Mouse (Mus musculus) heart, embryonic 15.5 days (tissue): ENCODE measurements around the gene Mb21d2. TPM values are rescaled to one million over a fixed set of nuclear protein-coding genes. Genes with fewer than 3 reads are reported as not detected.
A peak's percentile ranks its signal among the peaks of the same experiment; 100 is the strongest.

Source experiments
- ATAC-seq: fragments of 200-750 bp; cut with Nextera tagmentation; replicated peaks from 2 replicates; pipeline ENCODE4 v1.8.0; 2017; ENCODE audit warnings: low read depth, moderate TSS enrichment; ENCODE audit not compliant: insufficient number of reproducible peaks, insufficient read depth, low FRiP score
- H3K27ac ChIP-seq: fragments of 300-500 bp; sonication (generic); 2 replicates; pipeline ENCODE4 v1.5.1; 2015; ENCODE audit warnings: mild to moderate bottlenecking, inconsistent platforms
- H3K27me3 ChIP-seq: fragments of 300-500 bp; sonication (generic); 2 replicates; pipeline ENCODE4 v1.6.1; 2015; ENCODE audit warnings: inconsistent platforms
- H3K36me3 ChIP-seq: fragments of 300-500 bp; sonication (generic); 2 replicates; pipeline ENCODE4 v1.6.1; 2015; ENCODE audit warnings: mild to moderate bottlenecking, inconsistent platforms
- H3K4me1 ChIP-seq: fragments of 300-500 bp; sonication (generic); replicated peaks from 2 replicates; pipeline ENCODE4 v1.6.1; 2015; ENCODE audit warnings: inconsistent platforms
- H3K4me2 ChIP-seq: fragments of 300-500 bp; sonication (generic); 2 replicates; pipeline ENCODE4 v1.6.1; 2015; ENCODE audit warnings: inconsistent platforms, mild to moderate bottlenecking, moderate library complexity
- H3K4me3 ChIP-seq: fragments of 300-500 bp; sonication (generic); 2 replicates; pipeline ENCODE4 v1.5.1; 2015; ENCODE audit warnings: mild to moderate bottlenecking, inconsistent platforms
- H3K9ac ChIP-seq: fragments of 300-500 bp; sonication (generic); 2 replicates; pipeline ENCODE4 v1.6.1; 2015; ENCODE audit warnings: mild to moderate bottlenecking, inconsistent platforms
- H3K9me3 ChIP-seq: fragments of 300-500 bp; sonication (generic); replicated peaks from 2 replicates; pipeline ENCODE4 v1.6.1; 2016; ENCODE audit warnings: inconsistent platforms
- WGBS: fragments of 180-500 bp; shearing (Covaris S2); methylation state at CpG from one replicate; pipeline ENCODE4 v1.1.7; 2015; ENCODE audit warnings: mixed read lengths; 5-methylcytosine and 5-hydroxymethylcytosine counted together
- polyA plus RNA-seq: library from polyadenylated mRNA; unstranded; fragments of >200 nt; fragmentation: Nextera tagmentation; extraction: Ambion mirVana; gene quantifications from 2 replicates; pipeline ENCODE4 v1.2.1, GENCODE M21; 2015

Gene Mb21d2
- polyA plus RNA-seq, 1 experiment from 2014 or later = 3.2 TPM

DNA sequence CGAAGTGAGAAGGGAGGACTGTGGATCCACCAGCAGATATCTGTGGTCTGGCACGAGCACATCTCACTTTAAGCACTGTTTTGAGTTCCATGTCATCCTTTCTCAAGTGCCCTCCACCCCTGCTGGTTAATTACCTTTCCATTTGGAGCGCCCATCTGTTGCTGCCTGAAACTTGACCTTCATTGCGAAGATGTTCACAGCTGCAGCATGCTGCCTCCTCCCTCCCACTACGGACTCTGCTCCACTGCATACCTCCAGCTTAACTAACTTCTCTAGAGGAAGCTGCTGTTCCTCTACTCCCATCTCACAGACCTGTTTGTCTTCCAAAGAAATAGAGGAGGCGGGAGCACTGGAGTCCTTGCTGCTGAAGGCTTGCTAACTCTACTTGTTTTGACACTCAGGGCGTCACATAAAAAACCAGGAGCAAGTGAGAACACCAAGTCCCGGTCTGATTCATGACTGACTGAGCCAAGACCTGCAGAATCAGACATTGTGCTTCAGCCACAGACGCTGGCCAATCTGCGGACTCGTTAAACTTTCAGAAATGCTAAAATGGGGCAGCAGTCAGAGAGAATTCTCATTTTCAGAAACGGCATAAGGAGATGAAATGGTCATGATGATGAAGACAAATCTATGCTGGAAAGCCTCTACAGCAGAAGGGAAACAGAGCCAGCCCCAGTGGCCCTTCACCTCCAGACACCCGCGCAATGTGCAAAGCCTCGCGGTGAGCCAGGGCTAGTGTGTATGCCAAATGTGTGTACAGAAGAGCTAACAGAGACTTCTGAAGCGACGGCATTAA lies 71.1 kb downstream of the Mb21d2 start:
- no peak for ATAC-seq
- WGBS = 58% methylated on average over 18 of the region's 18 CpGs

DNA sequence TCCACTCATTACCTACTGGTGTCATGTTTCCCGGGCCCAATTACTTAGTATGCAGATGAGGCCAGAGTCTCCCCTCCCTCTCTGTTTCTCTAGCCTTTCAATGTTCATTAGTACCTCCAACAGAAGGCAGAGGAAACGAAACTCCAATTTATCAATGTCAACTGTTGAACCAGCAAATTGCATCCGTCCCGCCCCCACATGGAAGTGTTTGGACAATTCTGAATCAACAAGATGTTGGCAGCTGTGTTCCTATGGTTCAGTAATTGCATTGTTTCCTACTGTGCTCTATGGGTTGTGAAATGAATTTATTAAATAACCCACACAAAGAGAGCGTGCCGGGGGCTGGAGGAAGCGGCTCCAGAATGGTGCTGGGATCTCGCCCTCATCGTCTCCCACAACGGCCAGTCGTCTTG lies 78.1 kb downstream of the Mb21d2 start:
- H3K4me2 ChIP-seq = peak overlapping the region; percentile 35; the same call in 1 of the 2 replicates
- H3K27me3 ChIP-seq = no peaks in the 10 kb centered on the region
- H3K9me3 ChIP-seq = no peaks in the 10 kb centered on the region
- no peaks in the 10 kb centered on the region for H3K36me3 ChIP-seq
- H3K4me3 ChIP-seq = no peak overlapping the region
- ATAC-seq = no peak
- peaks cover 12% of the 10 kb centered on the region for H3K4me1 ChIP-seq
- no peak overlapping the region for H3K9ac ChIP-seq
- H3K27ac ChIP-seq = no peak overlapping the region
- WGBS = 55% methylated on average over 11 of the region's 11 CpGs

More for the DNA sequence above, 71.1 kb downstream of the Mb21d2 start:
- no peak overlapping the region for H3K4me3 ChIP-seq
- H3K27me3 ChIP-seq = no peaks in the 10 kb centered on the region
- H3K36me3 ChIP-seq = no peaks in the 10 kb centered on the region
- H3K4me2 ChIP-seq = no peak overlapping the region
- no peaks in the 10 kb centered on the region for H3K9me3 ChIP-seq
- H3K9ac ChIP-seq = no peak overlapping the region
- no peak overlapping the region for H3K27ac ChIP-seq
- peaks cover 9% of the 10 kb centered on the region; the same call in 1 of the 2 replicates for H3K4me1 ChIP-seq

DNA sequence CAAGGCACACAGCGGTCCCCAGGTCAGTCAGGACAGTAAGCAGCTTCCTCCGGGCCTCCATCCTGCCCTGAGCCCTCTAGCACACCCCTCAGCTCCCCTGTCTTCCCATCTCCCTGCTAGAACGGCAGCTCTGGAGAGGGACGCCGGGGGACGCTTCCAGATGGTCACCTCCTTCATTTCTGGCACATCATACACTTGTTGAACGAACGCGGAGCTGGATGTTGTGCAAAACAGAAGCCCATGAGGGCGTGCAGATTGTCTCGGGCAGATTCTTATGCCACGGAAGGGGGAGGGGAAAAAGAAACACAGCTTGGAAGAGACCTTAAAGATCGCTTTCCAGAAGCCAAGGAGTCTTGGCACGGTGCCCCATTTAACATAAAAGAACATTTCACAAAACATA lies 78.6 kb downstream of the Mb21d2 start:
- no peaks in the 10 kb centered on the region for H3K36me3 ChIP-seq
- H3K4me3 ChIP-seq = no peak overlapping the region
- H3K27ac ChIP-seq = no peak overlapping the region
- ATAC-seq = no peak
- H3K27me3 ChIP-seq = no peaks in the 10 kb centered on the region
- no peak overlapping the region for H3K9ac ChIP-seq
- WGBS = 62% methylated on average over 14 of the region's 14 CpGs
- H3K4me2 ChIP-seq = peak overlapping the region; percentile 35
- no peaks in the 10 kb centered on the region for H3K9me3 ChIP-seq
- H3K4me1 ChIP-seq = peaks cover 12% of the 10 kb centered on the region

DNA sequence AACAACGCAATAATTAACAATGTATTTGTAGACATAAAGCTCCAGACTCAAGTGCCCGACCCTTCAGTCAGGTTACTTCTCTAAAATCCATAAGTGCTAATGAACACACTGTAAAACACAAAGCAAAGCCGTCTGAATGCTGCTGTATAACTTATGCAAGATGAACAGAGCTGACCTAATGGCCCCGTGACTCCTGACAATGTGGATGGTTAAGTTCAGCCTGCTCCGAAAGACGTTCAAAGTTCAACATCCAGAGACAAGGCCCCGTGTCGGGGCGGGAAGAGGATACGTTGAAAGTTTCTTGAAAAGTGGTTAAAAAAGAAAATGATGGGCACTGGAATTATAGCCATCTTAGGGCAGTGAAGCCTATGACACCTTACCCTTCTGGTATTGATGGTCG lies 83.3 kb downstream of the Mb21d2 start:
- Histone ChIP-seq H3K4me1 (peaks cover 8% of the 10 kb centered on the region), H3K9ac (no peak overlapping the region), H3K9me3 (no peaks in the 10 kb centered on the region), H3K36me3 (no peaks in the 10 kb centered on the region), H3K4me2 (no peak overlapping the region), H3K27ac (no peak overlapping the region), H3K27me3 (no peaks in the 10 kb centered on the region; the same call in 1 of the 2 replicates), H3K4me3 (no peak overlapping the region)
- 85% methylated on average over 11 of the region's 11 CpGs for WGBS
- no peak for ATAC-seq

DNA sequence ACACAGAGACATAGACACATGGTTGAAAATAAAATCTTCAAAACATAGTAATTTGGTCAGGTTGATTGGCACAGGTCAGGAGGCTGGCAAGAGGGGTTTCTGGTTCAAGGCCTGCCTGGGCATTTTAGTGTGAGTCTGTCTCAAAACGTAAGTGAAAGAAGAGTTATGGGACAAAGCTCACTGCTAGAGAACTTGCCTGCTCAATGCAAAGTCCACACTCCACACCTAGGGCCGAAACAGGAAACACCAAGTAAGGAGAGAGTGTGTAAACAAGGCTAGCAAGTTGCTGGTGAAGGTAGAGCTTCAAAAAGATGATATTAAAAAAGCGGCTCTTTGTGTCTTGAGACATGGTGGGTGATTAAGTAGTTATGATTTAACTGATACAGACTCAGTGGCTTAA lies 84.1 kb downstream of the Mb21d2 start:
- Histone ChIP-seq H3K4me3 (no peak overlapping the region), H3K4me2 (no peak overlapping the region), H3K36me3 (no peaks in the 10 kb centered on the region), H3K27me3 (no peaks in the 10 kb centered on the region; the same call in 1 of the 2 replicates), H3K9ac (no peak overlapping the region), H3K9me3 (no peaks in the 10 kb centered on the region), H3K27ac (no peak overlapping the region), H3K4me1 (peaks cover 9% of the 10 kb centered on the region)
- ATAC-seq = no peak
- WGBS = 81% methylated on average over 3 of the region's 3 CpGs

DNA sequence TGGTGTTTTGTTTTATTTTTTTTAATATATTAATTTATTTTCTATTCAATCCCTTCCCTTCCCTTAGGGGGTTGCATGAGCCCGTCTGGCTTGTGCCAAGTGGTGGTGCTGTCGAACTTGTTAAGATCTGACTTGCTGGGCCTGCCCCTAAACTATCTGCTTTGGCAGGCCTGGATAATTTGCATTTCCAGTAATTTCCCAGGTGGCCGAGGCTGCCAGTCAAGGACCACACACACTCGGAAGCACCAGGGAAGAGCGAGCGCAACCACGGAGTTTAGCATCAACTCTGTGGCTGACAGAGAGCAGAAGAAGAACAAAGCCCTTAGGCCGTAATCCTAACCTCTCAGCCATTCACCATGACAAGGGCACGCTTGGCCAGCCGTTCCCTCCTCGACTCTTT lies 88.4 kb downstream of the Mb21d2 start:
- Histone ChIP-seq H3K27ac (no peak overlapping the region), H3K9ac (no peak overlapping the region), H3K27me3 (no peaks in the 10 kb centered on the region; the same call in 1 of the 2 replicates), H3K4me2 (no peak overlapping the region), H3K4me1 (peaks cover 9% of the 10 kb centered on the region), H3K36me3 (no peaks in the 10 kb centered on the region), H3K9me3 (no peaks in the 10 kb centered on the region), H3K4me3 (no peak overlapping the region)
- WGBS = 37% methylated on average over 11 of the region's 11 CpGs
- ATAC-seq = no peak

DNA sequence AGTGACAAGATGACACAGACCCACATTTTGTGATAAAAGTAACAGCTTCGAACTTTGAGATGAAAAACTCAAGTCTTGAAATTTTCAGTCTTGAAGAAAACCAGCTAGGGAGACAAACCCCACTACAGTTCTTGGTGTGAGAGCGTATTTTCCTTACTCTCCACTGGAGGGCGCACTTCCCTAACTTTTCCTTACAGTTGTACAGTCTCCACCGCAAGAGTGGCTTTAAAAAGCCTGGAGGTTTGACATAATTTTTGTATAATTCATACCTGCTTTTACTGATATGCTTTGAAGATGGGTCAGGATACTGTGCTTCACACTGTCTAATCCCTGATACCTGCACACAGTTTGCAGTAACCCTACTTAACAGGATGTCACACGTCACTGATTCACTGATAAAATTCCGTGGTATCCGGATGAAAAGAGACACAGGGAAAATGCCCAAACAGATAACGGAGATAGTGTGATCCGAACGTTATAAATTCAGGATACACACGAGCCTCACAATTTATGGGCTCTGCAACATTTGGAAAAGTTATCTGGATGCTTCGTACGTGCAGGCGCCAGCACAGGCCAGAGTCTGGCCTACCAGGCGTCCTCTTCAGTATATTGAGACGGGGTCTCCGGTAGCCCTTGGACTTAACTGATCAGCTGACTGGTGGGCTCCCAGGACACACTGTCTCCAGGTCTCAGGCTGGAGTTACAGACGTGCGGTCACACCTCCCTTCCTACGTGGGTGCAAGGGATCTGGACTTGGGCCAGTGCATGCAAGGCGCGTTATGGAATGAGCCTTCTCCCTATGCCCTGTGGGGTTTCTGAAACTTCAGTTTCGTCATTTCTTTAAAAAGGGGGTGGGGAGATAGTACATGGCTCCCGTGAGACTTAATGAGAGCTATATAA lies 89.1 kb downstream of the Mb21d2 start:
- Histone ChIP-seq H3K36me3 (no peaks in the 10 kb centered on the region), H3K4me1 (peaks cover 9% of the 10 kb centered on the region), H3K27me3 (no peaks in the 10 kb centered on the region; the same call in 1 of the 2 replicates), H3K9ac (no peak overlapping the region), H3K27ac (no peak overlapping the region), H3K9me3 (no peaks in the 10 kb centered on the region), H3K4me2 (peak overlapping the region; percentile 20; the same call in 1 of the 2 replicates), H3K4me3 (no peak overlapping the region)
- WGBS = 46% methylated on average over 24 of the region's 24 CpGs
- ATAC-seq = no peak; the same call in 1 of the 2 replicates

DNA sequence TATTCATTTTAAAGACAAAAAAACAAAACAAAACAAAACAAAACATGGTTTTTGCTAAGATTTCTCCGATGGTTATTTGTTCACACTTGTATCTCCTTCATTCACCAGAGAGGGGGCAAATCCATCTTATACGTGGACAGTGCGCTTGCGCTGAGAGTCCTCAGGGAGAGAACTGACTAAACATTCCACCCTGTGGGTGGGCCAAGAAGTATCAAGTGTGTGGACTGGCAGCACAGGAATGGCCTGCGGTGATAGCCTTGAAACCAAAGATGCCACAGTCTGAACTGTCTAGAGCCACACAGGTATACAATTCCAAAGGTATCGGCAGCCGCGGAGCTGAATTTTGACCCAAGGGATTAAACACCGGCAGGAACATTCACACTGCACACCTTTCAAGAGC lies 89.9 kb downstream of the Mb21d2 start:
- H3K27ac ChIP-seq = no peak overlapping the region
- no peaks in the 10 kb centered on the region for H3K36me3 ChIP-seq
- no peak overlapping the region for H3K9ac ChIP-seq
- WGBS = 78% methylated on average over 9 of the region's 9 CpGs
- no peak overlapping the region for H3K4me2 ChIP-seq
- H3K4me3 ChIP-seq = no peak overlapping the region
- H3K9me3 ChIP-seq = no peaks in the 10 kb centered on the region
- H3K4me1 ChIP-seq = peaks cover 9% of the 10 kb centered on the region
- ATAC-seq = no peak
- no peaks in the 10 kb centered on the region; the same call in 1 of the 2 replicates for H3K27me3 ChIP-seq

DNA sequence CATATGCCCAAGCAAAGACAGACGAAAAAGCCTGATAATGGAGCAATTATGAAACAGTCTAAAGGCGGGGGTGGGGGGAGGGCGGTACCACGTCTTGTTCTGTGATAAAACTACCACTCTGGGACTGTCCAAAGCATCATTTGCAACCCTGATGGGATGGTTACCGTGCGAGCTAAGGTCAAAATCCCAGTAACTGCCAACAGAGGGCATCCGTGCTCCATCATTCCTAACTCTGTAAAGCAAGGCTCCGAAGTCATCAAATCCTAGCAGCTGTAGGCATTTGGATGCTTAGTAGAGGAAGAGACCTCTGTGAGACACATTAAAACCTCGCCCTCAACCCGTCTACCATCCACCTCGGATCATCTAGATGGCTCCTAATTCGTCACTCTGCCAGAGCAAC lies 91.5 kb downstream of the Mb21d2 start:
- no peaks in the 10 kb centered on the region for H3K9me3 ChIP-seq
- WGBS = 15% methylated on average over 12 of the region's 12 CpGs
- no peak for ATAC-seq
- no peak overlapping the region for H3K27ac ChIP-seq
- no peak overlapping the region for H3K9ac ChIP-seq
- no peaks in the 10 kb centered on the region for H3K36me3 ChIP-seq
- no peak overlapping the region for H3K4me3 ChIP-seq
- H3K27me3 ChIP-seq = no peaks in the 10 kb centered on the region; the same call in 1 of the 2 replicates
- peaks cover 9% of the 10 kb centered on the region for H3K4me1 ChIP-seq
- no peak overlapping the region for H3K4me2 ChIP-seq

DNA sequence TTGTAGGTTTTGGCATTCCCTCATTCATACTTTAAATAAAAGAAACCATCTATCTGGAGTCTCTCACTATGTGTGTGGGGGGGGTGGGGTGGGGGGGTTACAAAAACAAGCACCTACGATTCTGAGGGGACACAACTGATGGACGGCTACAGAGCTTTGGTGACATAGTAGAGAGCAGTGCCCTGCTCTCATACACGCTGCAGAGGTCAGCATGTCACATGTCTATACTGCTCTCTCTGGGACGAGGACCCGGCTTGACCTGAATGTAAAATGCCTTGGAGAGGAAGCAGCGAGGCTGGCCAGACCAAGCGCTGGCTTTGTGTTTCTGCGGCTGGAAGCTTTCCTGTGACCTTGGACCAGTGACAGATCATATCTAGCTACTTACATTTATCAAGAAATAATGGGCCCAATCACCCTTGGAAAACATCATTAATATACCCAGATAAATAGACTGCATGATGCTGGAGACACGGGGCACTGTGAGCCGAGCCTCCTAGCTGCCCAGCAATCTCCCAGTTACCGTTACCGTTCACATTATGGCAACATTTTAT lies 97.3 kb downstream of the Mb21d2 start:
- Histone ChIP-seq H3K27ac (no peak overlapping the region), H3K9me3 (no peaks in the 10 kb centered on the region), H3K9ac (no peak overlapping the region), H3K36me3 (peaks cover 6% of the 10 kb centered on the region), H3K4me3 (no peak overlapping the region), H3K4me2 (no peak overlapping the region), H3K27me3 (no peaks in the 10 kb centered on the region), H3K4me1 (peaks cover 11% of the 10 kb centered on the region; the same call in 1 of the 2 replicates)
- ATAC-seq = no peak
- 62% methylated on average over 12 of the region's 12 CpGs for WGBS
